Mouse (Mus musculus): ENCODE results near the gene Synj1.

Synj1 gene

DNA sequence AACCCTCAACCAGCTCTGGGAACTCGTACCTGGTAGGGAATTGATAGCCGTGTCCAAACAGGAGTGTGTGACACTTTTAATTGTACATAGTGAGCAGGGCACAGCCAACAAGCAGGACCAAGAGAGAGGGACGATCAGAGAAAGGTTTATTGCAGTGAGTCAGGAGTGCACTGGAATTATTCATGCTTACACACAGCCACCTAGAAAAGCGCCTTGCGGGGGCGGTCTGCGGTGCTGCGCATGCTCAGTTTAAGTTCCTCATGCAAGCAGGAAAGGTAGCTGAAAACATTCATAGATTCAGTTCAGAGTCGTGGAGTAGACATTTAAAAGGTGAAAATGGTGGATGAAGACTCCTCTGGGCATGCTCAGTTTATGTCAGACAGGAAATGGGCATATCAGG, 120.4 kb downstream of the Synj1 start:
- DNase-seq (ENCODE audit: low spot score in 2 of 2): no peak
